Mouse (Mus musculus): ENCODE measurements around the gene Ube3a. TPM values are rescaled to one million over a fixed set of nuclear protein-coding genes. Genes with fewer than 3 reads are reported as not detected.

The Ube3a gene
- polyA plus RNA-seq (2015; fragmentation: Nextera tagmentation; extraction: Ambion mirVana), result 70.9 and 83.7 TPM in 2 replicates

DNA sequence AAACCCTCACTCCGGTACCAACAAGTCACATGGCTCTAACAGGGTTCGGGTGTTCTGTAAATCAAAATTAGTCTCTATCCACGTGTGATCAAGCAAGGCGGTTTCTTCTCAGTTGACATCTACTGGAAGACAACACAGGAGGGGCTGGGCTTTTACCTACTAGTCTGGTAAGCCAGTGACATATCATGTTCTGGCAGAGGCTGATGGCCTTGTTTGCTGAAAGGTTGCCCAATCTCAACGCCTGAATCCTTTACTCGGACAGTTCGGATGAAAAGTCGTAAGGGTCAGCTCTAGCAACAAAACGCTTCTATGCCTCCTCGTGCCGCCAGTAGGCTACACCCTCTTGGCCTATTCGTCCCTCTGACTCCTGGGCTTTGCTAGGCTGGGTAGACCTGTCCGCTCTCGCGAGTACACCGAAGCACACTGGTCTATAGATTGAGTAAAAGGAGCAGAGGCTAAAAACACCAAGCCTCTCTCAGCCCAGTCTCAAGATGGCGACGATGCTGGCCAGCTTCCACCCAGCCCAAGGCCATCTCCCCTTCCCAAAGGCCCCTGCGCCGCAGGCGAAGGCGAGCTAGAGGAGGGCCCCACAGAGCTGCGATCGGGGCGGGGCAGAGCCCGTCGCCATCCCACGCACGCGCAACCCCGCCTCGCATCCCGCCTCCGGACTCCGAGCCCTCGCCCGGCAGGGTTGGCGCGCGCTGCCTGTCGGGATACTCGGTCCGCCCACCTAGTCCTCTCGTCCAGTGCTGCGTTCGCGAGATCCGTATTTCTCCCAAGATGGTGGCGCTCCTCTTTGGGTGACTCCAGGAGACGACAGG lies at the start of gene Ube3a:
Gene Ube3a, plus strand, starts transcription at position 706 of the 821 bp plus-strand sequence.
- peak; percentile 96 for DNase-seq
- Histone ChIP-seq H3K4me2 (peak within 1 kb of the TSS; percentile 80), H3K27me3 (no peaks in the 10 kb centered on the region), H3K27ac (peak within 1 kb of the TSS; percentile 93), H3K9ac (peak within 1 kb of the TSS; percentile 99), H3K4me1 (replicated peaks) (peaks cover 21% of the 10 kb centered on the region), H3K4me3 (replicated peaks) (peak within 1 kb of the TSS; percentile 99), H3K9me3 (replicated peaks) (no peaks in the 10 kb centered on the region), H3K36me3 (no peaks in the 10 kb centered on the region)
- ATAC-seq (ENCODE audit: low read depth), result peak; percentile 97
- 2% methylated on average over 47 of the region's 50 CpGs for WGBS (ENCODE audit: insufficient replicate concordance)

GRCm38 (mm10) chr7:59192831-59193230 lies 35.7 kb upstream of the Ube3a start:
- H3K27ac ChIP-seq, result no peak overlapping the region
- no peaks in the 10 kb centered on the region for H3K9me3 ChIP-seq (replicated peaks)
- H3K4me1 ChIP-seq (replicated peaks), result no peaks in the 10 kb centered on the region
- no peak overlapping the region for H3K4me3 ChIP-seq (replicated peaks)
- H3K36me3 ChIP-seq, result no peaks in the 10 kb centered on the region
- no peaks in the 10 kb centered on the region for H3K27me3 ChIP-seq
- no peak overlapping the region for H3K4me2 ChIP-seq
- no peak for DNase-seq
- H3K9ac ChIP-seq, result no peak overlapping the region
- no peak for ATAC-seq (ENCODE audit: low read depth)

DNA sequence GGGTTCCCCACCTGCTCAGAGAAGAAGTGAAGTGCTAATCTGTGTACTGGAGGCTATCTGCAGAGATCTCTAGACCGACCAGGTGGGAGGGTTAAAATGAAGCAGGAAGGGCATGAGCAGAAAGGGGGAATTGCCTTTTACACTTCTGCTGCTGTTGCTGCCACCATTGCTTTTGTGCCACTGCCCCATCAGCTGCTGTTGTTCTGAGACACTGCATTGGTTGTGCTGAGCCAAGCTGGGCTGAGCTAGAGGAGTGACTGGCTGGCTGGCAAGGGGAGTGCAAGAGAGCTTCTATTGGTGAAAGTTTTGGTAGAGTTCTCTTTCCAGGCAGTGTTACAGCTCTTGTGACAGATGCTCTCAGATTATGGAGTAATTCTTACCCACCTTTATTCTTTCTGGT lies 13.6 kb upstream of the Ube3a start:
- H3K4me3 ChIP-seq (replicated peaks), result no peak overlapping the region
- DNase-seq (no peak), ATAC-seq (ENCODE audit: low read depth) (no peak)
- H3K9me3 ChIP-seq (replicated peaks), result no peaks in the 10 kb centered on the region; the same call in 1 of the 2 replicates
- H3K4me2 ChIP-seq, result no peak overlapping the region
- no peak overlapping the region for H3K9ac ChIP-seq
- no peaks in the 10 kb centered on the region for H3K27me3 ChIP-seq
- no peaks in the 10 kb centered on the region for H3K4me1 ChIP-seq (replicated peaks)
- no peaks in the 10 kb centered on the region for H3K36me3 ChIP-seq
- 53% methylated on average over 1 of the region's 1 CpGs for WGBS (ENCODE audit: insufficient replicate concordance)
- H3K27ac ChIP-seq, result no peak overlapping the region

- H3K4me3 ChIP-seq (replicated peaks), result no peak overlapping the region
- H3K9ac ChIP-seq, result no peak overlapping the region
- no peak overlapping the region for H3K27ac ChIP-seq
- H3K4me2 ChIP-seq, result no peak overlapping the region
- no peaks in the 10 kb centered on the region for H3K27me3 ChIP-seq
- H3K36me3 ChIP-seq, result no peaks in the 10 kb centered on the region
- WGBS (ENCODE audit: insufficient replicate concordance), result 67% methylated on average over 1 of the region's 1 CpGs
- no peak for DNase-seq
- no peaks in the 10 kb centered on the region for H3K4me1 ChIP-seq (replicated peaks)
- no peak for ATAC-seq (ENCODE audit: low read depth)
- H3K9me3 ChIP-seq (replicated peaks), result no peaks in the 10 kb centered on the region
Observed at GRCm38 (mm10) chr7:59221244-59221643, 7.3 kb upstream of the Ube3a start.

DNA sequence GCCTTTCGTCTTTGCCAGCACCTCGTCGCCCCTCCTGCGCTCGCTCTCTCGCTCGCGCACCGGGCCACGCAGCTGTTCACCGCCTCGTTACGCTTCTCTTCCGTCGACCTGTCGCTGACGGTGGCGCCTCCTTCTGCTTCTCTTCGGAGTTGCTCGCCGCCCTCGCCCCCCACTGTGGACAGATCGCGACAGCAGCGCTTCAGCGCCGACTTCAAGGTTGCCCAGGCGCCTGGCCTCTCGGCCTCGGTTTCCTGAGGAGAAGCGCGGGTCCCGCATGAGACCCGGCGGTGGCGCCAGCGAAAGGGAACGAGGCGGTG lies 274 bp downstream of the Ube3a start:
- peak overlapping the region; percentile 93 for H3K27ac ChIP-seq
- WGBS (ENCODE audit: insufficient replicate concordance), result under 1% methylated on average over 39 of the region's 39 CpGs
- ATAC-seq (ENCODE audit: low read depth) (peak; percentile 57), DNase-seq (no peak)
- peak overlapping the region; percentile 99 for H3K4me3 ChIP-seq (replicated peaks)
- H3K4me2 ChIP-seq, result peak overlapping the region; percentile 80
- peak overlapping the region; percentile 99 for H3K9ac ChIP-seq
- H3K4me1 ChIP-seq (replicated peaks), result peaks cover 24% of the 10 kb centered on the region
- no peaks in the 10 kb centered on the region for H3K36me3 ChIP-seq
- no peaks in the 10 kb centered on the region for H3K9me3 ChIP-seq (replicated peaks)
- H3K27me3 ChIP-seq, result no peaks in the 10 kb centered on the region

- Histone ChIP-seq H3K27ac (peak overlapping the region; percentile 93), H3K9me3 (replicated peaks) (no peaks in the 10 kb centered on the region), H3K9ac (peak overlapping the region; percentile 99), H3K36me3 (no peaks in the 10 kb centered on the region), H3K4me1 (replicated peaks) (peaks cover 28% of the 10 kb centered on the region), H3K27me3 (no peaks in the 10 kb centered on the region), H3K4me3 (replicated peaks) (peak overlapping the region; percentile 99), H3K4me2 (peak overlapping the region; percentile 80)
- ATAC-seq (ENCODE audit: low read depth) (peak; percentile 35), DNase-seq (peak; percentile 49)
- WGBS (ENCODE audit: insufficient replicate concordance), result under 1% methylated on average over 52 of the region's 52 CpGs
Observed at GRCm38 (mm10) chr7:59229183-59229911, 797 bp downstream of the Ube3a start.

GRCm38 (mm10) chr7:59230304-59230703 lies 1.8 kb downstream of the Ube3a start:
- no peak for ATAC-seq (ENCODE audit: low read depth)
- peak overlapping the region; percentile 99 for H3K9ac ChIP-seq

DNA sequence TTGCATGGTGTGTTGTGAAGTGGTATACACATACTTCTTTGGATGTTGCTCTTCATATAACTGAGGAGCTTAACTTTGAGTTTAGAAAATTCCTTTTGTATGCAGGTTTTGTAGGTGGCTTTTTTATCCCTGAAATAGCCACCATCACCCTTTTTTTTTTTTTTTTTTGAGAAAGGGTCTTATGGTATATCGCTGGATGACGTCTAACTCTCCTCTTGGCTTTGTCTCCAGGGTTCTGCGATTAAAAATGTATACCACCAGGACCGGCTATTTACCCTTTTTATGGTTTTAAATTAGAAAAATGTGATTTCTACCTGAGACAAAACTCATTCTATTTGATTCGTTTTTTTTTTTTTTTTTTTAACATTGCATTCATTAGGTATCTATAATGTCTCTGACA lies 2.2 kb downstream of the Ube3a start:
- Histone ChIP-seq H3K4me1 (replicated peaks) (peaks cover 38% of the 10 kb centered on the region), H3K36me3 (no peaks in the 10 kb centered on the region), H3K4me2 (peak overlapping the region; percentile 50), H3K4me3 (replicated peaks) (peak overlapping the region; percentile 99), H3K9me3 (replicated peaks) (no peaks in the 10 kb centered on the region), H3K27ac (no peak overlapping the region), H3K27me3 (no peaks in the 10 kb centered on the region), H3K9ac (no peak overlapping the region)
- WGBS (ENCODE audit: insufficient replicate concordance), result 53% methylated on average over 5 of the region's 5 CpGs
- ATAC-seq (ENCODE audit: low read depth), result no peak
- DNase-seq, result no peak

More at GRCm38 (mm10) chr7:59230304-59230703, 1.8 kb downstream of the Ube3a start:
- H3K4me2 ChIP-seq, result peak overlapping the region; percentile 80
- H3K27me3 ChIP-seq, result no peaks in the 10 kb centered on the region
- 28% methylated on average over 4 of the region's 4 CpGs for WGBS (ENCODE audit: insufficient replicate concordance)
- no peak for DNase-seq
- peak overlapping the region; percentile 99 for H3K4me3 ChIP-seq (replicated peaks)
- H3K4me1 ChIP-seq (replicated peaks), result peaks cover 36% of the 10 kb centered on the region
- H3K36me3 ChIP-seq, result no peaks in the 10 kb centered on the region
- no peak overlapping the region; the same call in 1 of the 2 replicates for H3K27ac ChIP-seq
- no peaks in the 10 kb centered on the region for H3K9me3 ChIP-seq (replicated peaks)

- peak overlapping the region; percentile 41; the same call in 1 of the 2 replicates for H3K9ac ChIP-seq
- H3K27ac ChIP-seq, result no peak overlapping the region
- no peaks in the 10 kb centered on the region for H3K36me3 ChIP-seq
- no peak for DNase-seq
- 31% methylated on average over 1 of the region's 1 CpGs for WGBS (ENCODE audit: insufficient replicate concordance)
- no peaks in the 10 kb centered on the region for H3K27me3 ChIP-seq
- H3K9me3 ChIP-seq (replicated peaks), result no peaks in the 10 kb centered on the region
- peak overlapping the region; percentile 34 for H3K4me2 ChIP-seq
- no peak for ATAC-seq (ENCODE audit: low read depth)
- 0 out of 2 replicates have a peak overlapping the region, but pooled peaks have one; percentile 16 for H3K4me3 ChIP-seq (replicated peaks)
- H3K4me1 ChIP-seq (replicated peaks), result peaks cover 38% of the 10 kb centered on the region
Observed at GRCm38 (mm10) chr7:59231960-59232359, 3.4 kb downstream of the Ube3a start.

GRCm38 (mm10) chr7:59234773-59235401 lies 6.3 kb downstream of the Ube3a start:
- no peak overlapping the region for H3K4me3 ChIP-seq (replicated peaks)
- peak overlapping the region; percentile 21; the same call in 1 of the 2 replicates for H3K27ac ChIP-seq
- ATAC-seq (ENCODE audit: low read depth) (peak; percentile 76), DNase-seq (no peak)
- no peaks in the 10 kb centered on the region for H3K9me3 ChIP-seq (replicated peaks)
- WGBS (ENCODE audit: insufficient replicate concordance), result 76% methylated on average over 8 of the region's 8 CpGs
- peak overlapping the region; percentile 17; the same call in 1 of the 2 replicates for H3K4me2 ChIP-seq
- no peaks in the 10 kb centered on the region for H3K27me3 ChIP-seq
- H3K9ac ChIP-seq, result no peak overlapping the region
- peaks cover 31% of the 10 kb centered on the region for H3K4me1 ChIP-seq (replicated peaks)
- H3K36me3 ChIP-seq, result no peaks in the 10 kb centered on the region

DNA sequence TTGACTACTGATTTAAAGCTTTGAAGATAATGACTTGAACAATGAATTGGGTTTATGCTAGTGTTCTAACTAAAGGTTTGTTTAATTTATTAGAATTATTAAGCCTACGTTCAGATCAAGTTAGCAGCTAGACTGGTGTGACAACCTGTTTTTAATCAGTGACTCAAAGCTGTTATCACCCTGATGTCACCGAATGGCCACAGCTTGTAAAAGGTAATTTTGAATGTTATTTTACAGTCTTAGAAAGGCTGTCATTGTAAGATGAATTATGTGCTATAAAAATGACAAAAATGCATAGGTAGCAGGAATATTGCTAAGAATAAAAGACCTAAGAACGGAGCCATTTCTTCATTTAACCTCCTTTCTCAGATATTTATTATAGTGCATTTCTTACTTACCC lies 14.7 kb downstream of the Ube3a start:
- H3K9ac ChIP-seq, result no peak overlapping the region
- no peak for ATAC-seq (ENCODE audit: low read depth)
- H3K4me2 ChIP-seq, result no peak overlapping the region
- H3K4me3 ChIP-seq (replicated peaks), result no peak overlapping the region
- WGBS (ENCODE audit: insufficient replicate concordance), result 73% methylated on average over 3 of the region's 3 CpGs
- H3K4me1 ChIP-seq (replicated peaks), result no peaks in the 10 kb centered on the region
- no peaks in the 10 kb centered on the region for H3K27me3 ChIP-seq
- peaks cover 8% of the 10 kb centered on the region; the same call in 1 of the 2 replicates for H3K36me3 ChIP-seq
- DNase-seq, result no peak
- H3K27ac ChIP-seq, result no peak overlapping the region
- H3K9me3 ChIP-seq (replicated peaks), result no peaks in the 10 kb centered on the region
